Mouse (Mus musculus): ENCODE results near the gene Pik3r6. TPM values are rescaled to one million over a fixed set of nuclear protein-coding genes. Genes with fewer than 3 reads are reported as not detected.

Pik3r6 gene
- polyA plus RNA-seq, 1 experiment from 2014 or later: 1.8 TPM

DNA sequence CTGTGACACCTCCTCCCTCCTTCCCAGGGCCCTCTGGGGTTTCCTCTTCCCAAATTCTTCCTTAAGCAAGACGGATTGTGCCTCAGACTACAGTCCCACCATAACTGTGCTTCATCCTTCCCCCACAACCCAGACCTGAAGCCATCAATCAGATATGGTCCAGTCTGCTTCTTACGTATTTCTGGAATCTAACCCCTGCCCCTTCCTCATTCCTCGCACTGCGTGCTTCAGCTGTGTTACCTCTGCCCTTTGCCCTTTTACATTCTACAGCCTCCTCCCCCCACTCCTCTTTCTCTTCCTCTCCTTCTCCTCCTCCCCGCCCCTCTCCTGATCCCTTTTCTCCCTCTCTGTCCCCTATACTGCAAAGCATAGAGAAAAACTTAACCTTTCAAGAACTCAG, 88.9 kb downstream of the Pik3r6 start:
- 43% methylated on average over 5 of the region's 5 CpGs for WGBS
- Histone ChIP-seq H3K4me3 (ENCODE audit: low read depth, low read length) (no peak overlapping the region), H3K27me3 (ENCODE audit: control insufficient read depth, insufficient read depth, low read length) (no peaks in the 10 kb centered on the region), H3K27ac (replicated peaks) (no peak overlapping the region), H3K4me2 (replicated peaks; ENCODE audit: low read depth) (no peak overlapping the region), H3K36me3 (ENCODE audit: control insufficient read depth, insufficient read depth, low read length) (no peaks in the 10 kb centered on the region), H3K9me3 (ENCODE audit: control insufficient read depth, low read length) (no peaks in the 10 kb centered on the region), H3K4me1 (replicated peaks; ENCODE audit: control insufficient read depth, insufficient read depth) (no peaks in the 10 kb centered on the region), H3K9ac (ENCODE audit: low read length) (no peak overlapping the region)
- no peak for ATAC-seq (ENCODE audit: low FRiP score, low TSS enrichment)
- DNase-seq (ENCODE audit: low spot score): no peak
- TF ChIP-seq EP300 (optimal IDR thresholded peaks at IDR 0.05) (no peak), CTCF (IDR thresholded peaks at IDR 0.05; ENCODE audit: low read depth) (no peak)

DNA sequence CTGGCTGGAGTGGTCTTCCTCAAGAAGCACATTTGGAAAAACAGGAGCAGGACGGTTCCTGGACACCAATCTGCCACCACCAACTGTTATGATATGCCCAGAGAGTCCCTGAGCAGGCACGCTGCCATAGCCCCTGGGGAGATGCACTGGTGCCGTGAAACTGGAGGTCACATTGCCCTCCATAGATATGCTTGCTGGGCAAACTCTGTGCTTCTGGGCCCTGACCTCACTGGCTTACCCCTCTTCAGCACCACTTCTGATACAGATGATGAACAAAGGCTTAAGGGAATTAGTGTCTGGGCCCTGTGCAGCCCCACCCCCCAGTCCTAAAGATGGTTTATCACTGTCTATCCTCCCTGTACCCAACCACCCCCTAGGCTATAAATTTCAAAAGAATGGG, 90.4 kb downstream of the Pik3r6 start:
- Histone ChIP-seq H3K4me1 (replicated peaks; ENCODE audit: control insufficient read depth, insufficient read depth) (no peaks in the 10 kb centered on the region), H3K9me3 (ENCODE audit: control insufficient read depth, low read length) (no peaks in the 10 kb centered on the region), H3K9ac (ENCODE audit: low read length) (0 out of 2 replicates have a peak overlapping the region, but pooled peaks have one; percentile 23), H3K27ac (replicated peaks) (no peak overlapping the region), H3K4me2 (replicated peaks; ENCODE audit: low read depth) (no peak overlapping the region), H3K4me3 (ENCODE audit: low read depth, low read length) (no peak overlapping the region), H3K36me3 (ENCODE audit: control insufficient read depth, insufficient read depth, low read length) (no peaks in the 10 kb centered on the region), H3K27me3 (ENCODE audit: control insufficient read depth, insufficient read depth, low read length) (no peaks in the 10 kb centered on the region)
- 81% methylated on average over 3 of the region's 3 CpGs for WGBS
- ATAC-seq (ENCODE audit: low FRiP score, low TSS enrichment) (no peak), DNase-seq (ENCODE audit: low spot score) (no peak)
- TF ChIP-seq CTCF (IDR thresholded peaks at IDR 0.05; ENCODE audit: low read depth) (no peak), EP300 (optimal IDR thresholded peaks at IDR 0.05) (no peak)

DNA sequence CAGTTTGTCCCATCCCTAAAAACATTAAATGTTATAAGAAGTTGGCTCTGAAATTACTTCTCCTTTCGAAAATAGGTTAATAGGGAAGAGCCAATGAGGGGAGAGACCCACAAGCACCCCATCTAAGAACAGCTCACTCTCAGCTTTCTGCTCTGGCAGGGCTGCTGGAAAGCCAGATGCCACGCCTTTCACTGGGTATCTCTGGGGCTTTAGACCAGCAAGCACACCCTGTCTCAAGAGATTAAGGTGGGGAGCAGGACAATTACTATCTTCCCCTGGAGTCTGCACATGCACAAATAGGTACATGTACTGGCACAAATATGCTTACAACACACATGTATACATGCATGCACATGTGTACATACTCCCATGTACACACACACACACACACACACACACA, 95.1 kb downstream of the Pik3r6 start:
- no peak for ATAC-seq (ENCODE audit: low FRiP score, low TSS enrichment)

DNA sequence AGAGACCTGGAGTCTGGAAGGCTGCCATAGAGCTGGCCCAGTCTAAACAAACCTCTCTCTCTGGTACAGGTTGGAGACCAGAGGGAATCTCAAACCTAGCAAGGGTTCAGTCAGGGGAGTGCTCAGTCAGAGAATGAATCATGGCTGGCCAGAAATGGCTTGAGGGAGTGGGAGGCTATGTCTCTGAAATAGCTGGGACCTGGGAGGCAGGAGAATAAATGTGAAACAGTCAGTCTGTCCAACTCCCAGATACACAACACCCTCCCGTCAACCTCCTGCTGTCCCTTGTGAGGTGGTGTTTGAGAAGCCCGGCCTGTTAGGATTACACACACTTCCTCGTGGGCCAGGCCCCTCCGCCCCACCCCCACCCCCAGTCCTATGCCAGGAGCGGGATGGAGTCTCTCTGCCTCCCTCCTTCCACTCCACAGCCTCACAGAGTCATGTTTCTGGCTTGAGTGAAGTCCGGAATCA, 97.8 kb downstream of the Pik3r6 start:
- peak; percentile 39 for DNase-seq (ENCODE audit: low spot score)
- H3K4me1 ChIP-seq (replicated peaks; ENCODE audit: control insufficient read depth, insufficient read depth): peaks cover 7% of the 10 kb centered on the region; the same call in 1 of the 2 replicates

More for the DNA sequence above, 95.1 kb downstream of the Pik3r6 start:
- Histone ChIP-seq H3K4me1 (replicated peaks; ENCODE audit: control insufficient read depth, insufficient read depth) (peaks cover 7% of the 10 kb centered on the region; the same call in 1 of the 2 replicates), H3K27ac (replicated peaks) (no peak overlapping the region), H3K9ac (ENCODE audit: low read length) (no peak overlapping the region), H3K4me3 (ENCODE audit: low read depth, low read length) (no peak overlapping the region), H3K27me3 (ENCODE audit: control insufficient read depth, insufficient read depth, low read length) (no peaks in the 10 kb centered on the region), H3K4me2 (replicated peaks; ENCODE audit: low read depth) (no peak overlapping the region), H3K9me3 (ENCODE audit: control insufficient read depth, low read length) (no peaks in the 10 kb centered on the region), H3K36me3 (ENCODE audit: control insufficient read depth, insufficient read depth, low read length) (no peaks in the 10 kb centered on the region)
- WGBS: 61% methylated on average over 2 of the region's 2 CpGs
- no peak for DNase-seq (ENCODE audit: low spot score)
- TF ChIP-seq EP300 (optimal IDR thresholded peaks at IDR 0.05) (no peak), CTCF (IDR thresholded peaks at IDR 0.05; ENCODE audit: low read depth) (no peak)

DNA sequence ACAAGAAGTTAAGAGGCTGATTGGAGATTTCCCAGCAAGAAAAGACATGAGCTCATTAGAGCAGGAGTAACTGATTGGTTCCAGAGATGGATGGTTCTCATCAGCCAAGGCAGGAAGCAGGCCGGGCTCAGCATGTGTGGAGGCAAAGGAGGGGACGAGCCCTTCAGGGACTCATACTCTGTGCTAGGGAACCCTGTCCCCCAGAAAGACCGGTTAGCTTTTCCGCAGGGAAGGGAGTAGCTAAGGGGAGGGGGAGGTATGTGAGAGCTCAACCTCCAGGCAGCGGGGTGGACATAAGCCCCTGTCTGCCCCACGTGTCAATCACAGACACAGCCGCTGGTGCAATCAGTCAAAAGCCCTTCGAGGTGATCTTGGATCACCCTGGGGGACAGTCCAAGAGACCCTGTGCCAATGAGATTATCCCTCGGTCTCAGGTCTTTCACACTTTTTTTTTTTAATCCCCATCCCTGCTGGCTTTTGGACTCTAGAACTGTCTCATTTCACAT, 98.7 kb downstream of the Pik3r6 start:
- no peak for ATAC-seq (ENCODE audit: low FRiP score, low TSS enrichment)
- Histone ChIP-seq H3K36me3 (ENCODE audit: control insufficient read depth, insufficient read depth, low read length) (no peaks in the 10 kb centered on the region), H3K9me3 (ENCODE audit: control insufficient read depth, low read length) (no peaks in the 10 kb centered on the region), H3K27me3 (ENCODE audit: control insufficient read depth, insufficient read depth, low read length) (no peaks in the 10 kb centered on the region), H3K4me2 (replicated peaks; ENCODE audit: low read depth) (no peak overlapping the region), H3K9ac (ENCODE audit: low read length) (no peak overlapping the region), H3K4me3 (ENCODE audit: low read depth, low read length) (no peak overlapping the region), H3K27ac (replicated peaks) (peak overlapping the region; percentile 82), H3K4me1 (replicated peaks; ENCODE audit: control insufficient read depth, insufficient read depth) (peaks cover 7% of the 10 kb centered on the region; the same call in 1 of the 2 replicates)
- TF ChIP-seq EP300 (optimal IDR thresholded peaks at IDR 0.05) (no peak), CTCF (IDR thresholded peaks at IDR 0.05; ENCODE audit: low read depth) (no peak)
- no peak for DNase-seq (ENCODE audit: low spot score)
- WGBS: 35% methylated on average over 9 of the region's 9 CpGs

More for the DNA sequence above, 97.8 kb downstream of the Pik3r6 start:
- Histone ChIP-seq H3K27me3 (ENCODE audit: control insufficient read depth, insufficient read depth, low read length) (no peaks in the 10 kb centered on the region), H3K9ac (ENCODE audit: low read length) (no peak overlapping the region), H3K9me3 (ENCODE audit: control insufficient read depth, low read length) (no peaks in the 10 kb centered on the region), H3K4me2 (replicated peaks; ENCODE audit: low read depth) (no peak overlapping the region), H3K27ac (replicated peaks) (peak overlapping the region; percentile 74), H3K4me3 (ENCODE audit: low read depth, low read length) (no peak overlapping the region), H3K36me3 (ENCODE audit: control insufficient read depth, insufficient read depth, low read length) (no peaks in the 10 kb centered on the region)
- 18% methylated on average over 6 of the region's 6 CpGs for WGBS
- TF ChIP-seq CTCF (IDR thresholded peaks at IDR 0.05; ENCODE audit: low read depth): no peak
- TF ChIP-seq EP300 (optimal IDR thresholded peaks at IDR 0.05): no peak
- peak; percentile 65; the same call in 1 of the 2 replicates for ATAC-seq (ENCODE audit: low FRiP score, low TSS enrichment)

Other genes starting within 250 kb of the Pik3r6 start
- gene Ntn1, start 102.2 kb upstream of the Pik3r6 start, polyA plus RNA-seq (2015; fragmentation: Nextera tagmentation; extraction: Ambion mirVana): 7.4 and 8.5 TPM in 2 replicates
- 0.24 and 0.36 TPM in 2 replicates for gene Pik3r5, start 70.9 kb upstream of the Pik3r6 start, polyA plus RNA-seq (2015; fragmentation: Nextera tagmentation; extraction: Ambion mirVana)
- 3.7 and 3.9 TPM in 2 replicates for gene Mfsd6l, start 53.2 kb downstream of the Pik3r6 start, polyA plus RNA-seq (2015; fragmentation: Nextera tagmentation; extraction: Ambion mirVana)
- gene Ccdc42, start 84.0 kb downstream of the Pik3r6 start, polyA plus RNA-seq (2015; fragmentation: Nextera tagmentation; extraction: Ambion mirVana): not detected in 2 replicates
- 20.0 and 20.5 TPM in 2 replicates for gene Myh10, start 188.5 kb downstream of the Pik3r6 start, polyA plus RNA-seq (2015; fragmentation: Nextera tagmentation; extraction: Ambion mirVana)